Mouse (Mus musculus): ENCODE data around the gene Hint2.

GRCm38 (mm10) chr4:43656339-43657109 is at the start of gene Hint2:
- TF ChIP-seq CTCF (conservative IDR thresholded peaks at IDR 0.05; ENCODE audit: low read length) (no peak), NANOG (IDR thresholded peaks at IDR 0.05; ENCODE audit: borderline replicate concordance, low read length) (no peak)

Data from E14TG2a.4 (cell line).